Mouse (Mus musculus) frontal cortex, postnatal 14 days (tissue): ENCODE results near the gene Ep400.
"Not testable (repeated sequence)": the region's sequence is repeated elsewhere in the genome, so short reads cannot be mapped to it uniquely, and the experiment has no call there.

Experiments used
- DNase-seq, 2 experiments: peaks; one replicate each; pipeline ENCODE4 v3.0.0; 2022; ENCODE audit warnings: low spot score in 2 of 2

The Ep400 gene

GRCm38 (mm10) chr5:110779998-110780760, 9.7 kb upstream of the Ep400 start, which contains the start of gene Pus1:
Gene Pus1, minus strand, starts transcription at chr5:110780659.
- peak; percentile 81 to 85 for DNase-seq

DNA sequence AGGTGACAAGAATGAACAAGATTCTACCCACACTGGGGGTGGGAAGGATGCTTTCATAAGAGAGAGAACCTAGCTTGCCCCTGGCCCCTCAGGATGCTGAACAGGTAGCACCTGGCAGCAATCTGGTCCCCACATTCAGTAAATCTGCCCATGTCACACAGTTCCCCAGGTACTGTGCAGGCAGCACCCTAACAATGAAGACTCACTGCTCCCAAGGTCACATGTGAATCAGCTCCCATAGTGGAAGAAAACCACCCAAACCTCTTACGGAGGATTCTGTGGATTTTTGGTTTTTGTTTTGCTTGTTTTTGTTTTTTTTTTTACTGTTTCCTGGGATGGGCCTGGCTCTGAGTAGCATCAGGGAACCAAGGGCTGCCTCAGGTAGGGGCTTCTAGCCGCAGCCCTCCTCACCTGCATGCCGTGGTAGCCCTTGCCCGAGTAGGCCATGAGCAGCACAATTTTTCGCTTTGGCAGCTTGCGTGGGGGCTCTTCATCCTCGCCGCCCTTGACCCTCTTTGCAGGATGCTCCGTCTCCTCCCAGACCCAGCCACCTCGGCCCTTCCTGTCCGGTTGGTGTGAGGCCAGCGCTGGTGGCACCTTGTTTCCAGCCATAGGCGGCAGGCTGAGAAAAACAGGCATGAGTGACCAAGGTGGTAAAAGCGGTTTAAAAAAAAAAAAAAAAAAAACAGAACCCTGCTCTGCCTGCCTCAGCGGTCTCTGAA, 8.9 kb upstream of the Ep400 start:
- DNase-seq = no peak

DNA sequence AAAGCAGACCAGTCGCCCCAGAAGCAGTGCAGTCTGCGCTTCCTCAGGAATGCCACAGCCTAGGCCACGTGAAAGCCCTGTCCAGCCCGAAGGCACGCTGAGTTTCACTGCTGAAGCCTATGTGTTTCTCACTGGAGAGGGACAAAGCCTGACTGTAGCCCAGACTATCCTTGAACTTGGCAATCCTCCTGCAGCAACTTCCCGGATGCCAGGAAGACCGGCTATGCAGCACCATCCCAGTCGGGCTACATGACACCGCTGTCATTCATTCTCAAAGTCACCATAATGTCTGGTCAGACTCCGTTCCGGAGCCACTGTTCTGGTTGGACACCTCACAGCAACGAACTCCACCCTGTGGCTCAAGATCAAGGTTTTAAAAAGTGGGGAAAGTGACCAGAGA, 7.7 kb upstream of the Ep400 start:
- no peak for DNase-seq

- DNase-seq = no peak
Measured at GRCm38 (mm10) chr5:110776141-110776540, 5.6 kb upstream of the Ep400 start.

- DNase-seq = no peak
Measured at GRCm38 (mm10) chr5:110774511-110774910, 4.0 kb upstream of the Ep400 start.

- not testable (repeated sequence) for DNase-seq
Measured at GRCm38 (mm10) chr5:110772945-110773344, 2.4 kb upstream of the Ep400 start.

GRCm38 (mm10) chr5:110770031-110770445, 479 bp downstream of the Ep400 start:
- no peak for DNase-seq

GRCm38 (mm10) chr5:110769272-110769671, 1.2 kb downstream of the Ep400 start:
- no peak for DNase-seq

- no peak for DNase-seq
Measured at GRCm38 (mm10) chr5:110763890-110764289, 6.6 kb downstream of the Ep400 start.

DNA sequence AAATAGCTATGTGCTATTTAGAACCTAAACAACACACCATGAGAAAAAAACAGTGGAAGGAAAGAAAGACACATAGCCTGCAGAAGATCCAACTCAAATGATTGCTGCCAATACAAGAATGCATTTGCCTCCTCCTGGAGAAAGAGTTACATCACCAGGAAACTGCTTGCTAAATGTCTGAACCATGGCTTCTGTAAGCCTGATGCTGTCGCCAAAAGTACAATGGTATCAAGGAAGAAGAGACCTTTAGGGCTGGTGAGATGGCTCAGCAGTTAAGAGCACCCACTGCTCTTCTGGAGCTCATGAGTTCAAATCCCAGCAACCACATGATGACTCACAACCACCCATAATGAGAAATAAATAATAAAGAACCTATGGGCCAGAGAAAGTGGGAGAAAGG, 25.5 kb downstream of the Ep400 start:
- no peak for DNase-seq

DNA sequence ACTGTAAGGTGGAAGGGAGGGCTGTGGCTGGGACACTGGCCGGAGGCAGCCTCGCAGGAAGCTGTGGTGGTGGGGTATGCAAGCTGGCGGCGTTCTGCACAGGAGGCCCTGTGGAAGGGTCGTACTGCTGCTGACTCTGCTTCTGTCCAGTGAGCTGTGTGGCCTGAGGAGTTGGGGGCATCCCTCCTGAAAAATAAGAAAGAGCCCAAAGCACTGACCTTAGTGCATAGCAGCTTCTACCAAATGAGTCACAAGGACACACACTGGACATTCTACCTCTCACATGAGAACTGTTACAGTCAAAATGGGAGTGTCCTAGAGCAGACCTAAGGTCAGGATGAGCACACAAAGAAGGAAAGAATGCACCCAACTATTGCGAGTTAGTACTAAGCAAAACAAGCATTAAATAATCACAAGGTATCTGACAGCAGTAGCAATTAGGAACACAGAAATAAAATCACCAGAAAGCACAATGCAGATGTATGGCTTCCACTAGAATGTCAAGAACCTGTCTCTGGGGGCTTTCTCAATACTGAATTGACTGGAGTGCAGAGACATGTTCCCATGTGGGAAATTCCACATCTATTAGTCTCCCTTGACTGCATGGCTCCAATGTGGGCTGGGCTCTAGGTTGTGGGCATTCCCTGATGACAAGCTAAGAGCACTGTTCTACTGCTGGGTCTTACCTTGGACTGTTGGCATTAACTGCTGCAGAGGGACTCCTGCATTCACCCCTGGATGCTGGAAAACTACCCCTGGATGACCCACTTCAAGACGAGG, 30.8 kb downstream of the Ep400 start:
- DNase-seq = no peak

DNA sequence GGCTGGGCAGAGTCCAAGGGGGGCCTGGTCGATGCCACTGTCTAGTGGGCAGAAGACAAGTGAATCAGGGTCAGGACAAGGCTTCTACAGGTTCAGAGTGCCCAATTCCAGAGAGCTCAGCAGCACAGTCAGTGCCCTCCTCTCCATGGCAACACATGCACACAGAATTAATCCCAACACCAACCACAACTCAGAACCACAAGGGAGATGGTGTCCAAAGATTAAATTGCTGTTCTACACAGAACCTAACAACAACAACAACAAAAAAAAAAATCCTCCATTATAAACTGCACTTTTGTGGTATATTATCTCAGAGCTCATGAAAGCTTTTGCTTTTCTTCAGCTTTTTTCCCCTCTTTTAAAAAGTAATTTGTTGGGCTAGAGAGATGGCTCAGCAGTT, 34.9 kb downstream of the Ep400 start:
- DNase-seq = no peak

GRCm38 (mm10) chr5:110733231-110733823, 37.2 kb downstream of the Ep400 start:
- DNase-seq = no peak

- DNase-seq = no peak
Measured at GRCm38 (mm10) chr5:110731227-110731626, 39.3 kb downstream of the Ep400 start.

DNA sequence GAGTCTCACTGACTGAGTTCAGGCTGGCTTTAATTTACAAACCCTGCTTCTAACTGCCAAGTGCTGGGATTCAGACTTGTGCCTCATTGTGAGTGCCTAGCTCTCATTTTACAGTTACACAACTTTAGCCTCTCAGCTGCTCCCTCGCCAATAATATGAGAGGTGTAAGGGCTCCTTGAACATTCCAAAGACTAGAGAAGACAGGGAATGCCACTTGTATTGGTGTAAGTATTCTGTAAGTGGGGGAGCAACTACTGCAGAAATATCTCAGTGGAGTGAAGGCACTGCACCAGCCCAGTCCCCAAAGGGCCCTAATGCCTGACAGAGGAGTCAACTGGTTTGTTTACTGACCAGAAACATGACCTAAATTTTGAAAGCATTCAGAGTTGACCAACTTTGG, 42.7 kb downstream of the Ep400 start:
- DNase-seq = no peak

- DNase-seq = no peak
Measured at GRCm38 (mm10) chr5:110723543-110723942, 47.0 kb downstream of the Ep400 start.

GRCm38 (mm10) chr5:110721463-110721862, 49.1 kb downstream of the Ep400 start:
- DNase-seq = not testable (repeated sequence)

- no peak for DNase-seq
Measured at GRCm38 (mm10) chr5:110711455-110711854, 59.1 kb downstream of the Ep400 start.

GRCm38 (mm10) chr5:110709256-110709655, 61.3 kb downstream of the Ep400 start:
- no peak for DNase-seq

DNA sequence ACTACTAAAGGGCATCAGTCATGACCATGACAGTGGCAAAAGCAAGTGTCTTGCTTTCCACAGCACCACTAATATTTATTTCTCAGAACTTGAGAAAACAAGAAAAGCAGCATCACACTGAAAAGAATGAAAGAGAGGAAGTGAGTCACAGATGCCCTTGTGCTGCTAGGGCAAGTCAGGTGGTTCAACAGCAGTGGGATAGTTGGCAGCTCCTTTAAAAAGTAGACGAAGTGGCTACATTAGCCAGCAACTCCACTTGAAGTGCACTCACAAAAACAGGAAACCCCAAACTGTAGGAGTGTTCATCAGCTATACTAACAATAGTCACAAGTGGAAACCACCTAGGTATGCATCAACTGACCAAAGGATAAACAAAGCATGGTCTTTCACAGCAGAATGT, 66.5 kb downstream of the Ep400 start:
- no peak for DNase-seq

DNA sequence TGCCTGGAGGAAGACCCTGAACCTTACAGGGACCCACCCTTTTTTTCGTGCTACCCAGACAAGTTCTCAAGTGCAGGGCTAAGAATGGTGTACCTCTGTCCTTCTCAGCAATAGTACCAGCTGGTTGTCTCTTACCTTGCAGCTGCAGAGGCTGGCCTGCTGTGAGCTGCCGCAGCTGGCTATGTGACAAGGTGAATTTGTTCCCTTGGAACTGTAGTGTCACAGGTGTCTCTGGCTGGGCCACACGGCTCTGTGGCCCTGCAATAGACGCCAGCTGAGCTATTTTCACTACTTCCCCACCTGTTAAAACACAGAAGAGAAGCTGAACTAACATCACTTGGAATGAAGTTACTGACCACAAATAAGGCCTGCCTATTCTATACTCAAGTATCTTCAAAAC, 71.9 kb downstream of the Ep400 start:
- no peak for DNase-seq

- no peak for DNase-seq
Measured at GRCm38 (mm10) chr5:110682041-110682440, 88.5 kb downstream of the Ep400 start.
